Mouse (Mus musculus): ENCODE measurements around the gene Vwa3b.

DNA sequence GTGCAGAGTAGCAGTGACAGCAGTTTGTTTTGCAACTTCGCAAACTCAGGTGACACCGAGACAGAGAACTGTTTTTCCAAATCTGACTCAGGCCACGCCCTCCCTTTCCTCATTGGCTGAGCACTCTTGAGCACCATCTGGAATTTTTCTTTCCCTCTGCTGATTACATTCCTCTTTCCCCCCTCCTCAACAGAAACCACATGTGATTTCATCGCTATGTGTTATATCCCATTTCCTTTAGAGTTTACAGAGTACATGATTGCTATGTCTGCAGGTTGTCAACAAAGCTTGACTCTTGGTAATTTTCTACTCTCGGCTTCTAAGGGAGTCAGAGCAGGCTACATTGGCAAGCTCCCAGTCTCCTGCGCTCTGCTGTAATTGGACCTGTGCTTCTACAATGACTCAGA lies 204.9 kb downstream of the Vwa3b start:
- TF ChIP-seq CTCF (IDR thresholded peaks at IDR 0.05; ENCODE audit: low read depth, low read length) (no peak), POLR2A (IDR thresholded peaks at IDR 0.05; ENCODE audit: extremely low read depth, insufficient read depth, low read length) (no peak)

Data from liver, adult 2 months (tissue).